Mouse (Mus musculus): ENCODE measurements around the gene Gmds. TPM values are rescaled to one million over a fixed set of nuclear protein-coding genes. Genes with fewer than 3 reads are reported as not detected.

The Gmds gene
- polyA plus RNA-seq, 1 experiment from 2014 or later = 133 TPM

GRCm38 (mm10) chr13:32042748-32043147 lies 295.8 kb downstream of the Gmds start:
- no peak overlapping the region for H3K4me2 ChIP-seq (ENCODE audit: low read length)
- 49% methylated on average over 2 of the region's 2 CpGs for WGBS

DNA sequence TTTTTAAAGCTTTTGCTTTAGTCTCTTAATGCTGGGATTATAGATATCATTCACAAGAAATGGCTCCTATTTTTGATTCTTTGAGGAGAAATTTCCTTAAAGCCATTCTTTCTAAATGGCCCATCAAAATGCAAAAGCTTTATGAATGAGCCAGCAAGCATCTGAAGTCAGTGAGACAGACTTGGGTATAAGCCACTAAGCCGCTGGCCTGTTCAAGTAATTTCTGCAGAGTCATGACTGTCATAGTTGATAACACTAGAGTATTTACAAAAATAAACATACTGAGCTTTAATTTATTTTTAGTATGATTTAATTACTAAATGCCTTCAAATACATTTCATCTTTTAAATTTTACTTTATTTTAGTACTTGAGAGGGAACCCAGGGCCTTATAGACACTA lies 297.7 kb downstream of the Gmds start:
- no peak for ATAC-seq (replicated peaks; ENCODE audit: low FRiP score, low TSS enrichment, low read depth)
- no peak overlapping the region for H3K9ac ChIP-seq (ENCODE audit: low read length)
- no peaks in the 10 kb centered on the region for H3K9me3 ChIP-seq (ENCODE audit: control insufficient read depth, low read length)
- no peak overlapping the region for H3K4me3 ChIP-seq (ENCODE audit: low read depth, low read length)
- no peaks in the 10 kb centered on the region for H3K36me3 ChIP-seq (ENCODE audit: control insufficient read depth, insufficient read depth, low read length)
- H3K4me2 ChIP-seq (ENCODE audit: low read length) = no peak overlapping the region
- H3K4me1 ChIP-seq (replicated peaks; ENCODE audit: control insufficient read depth, insufficient read depth, low read length) = peaks cover 4% of the 10 kb centered on the region; the same call in 1 of the 2 replicates
- no peak for DNase-seq (ENCODE audit: low spot score)
- H3K27me3 ChIP-seq (replicated peaks; ENCODE audit: control insufficient read depth, insufficient read depth, low read length) = 0 out of 2 replicates have a peak, but pooled peaks cover 6% of the 10 kb centered on the region
- WGBS = 94% methylated on average over 1 of the region's 1 CpGs
- H3K27ac ChIP-seq (ENCODE audit: low read depth) = no peak overlapping the region

More at GRCm38 (mm10) chr13:32042748-32043147, 295.8 kb downstream of the Gmds start:
- Histone ChIP-seq H3K4me1 (replicated peaks; ENCODE audit: control insufficient read depth, insufficient read depth, low read length) (peaks cover 4% of the 10 kb centered on the region; the same call in 1 of the 2 replicates), H3K27me3 (replicated peaks; ENCODE audit: control insufficient read depth, insufficient read depth, low read length) (0 out of 2 replicates have a peak, but pooled peaks cover 3% of the 10 kb centered on the region), H3K9me3 (ENCODE audit: control insufficient read depth, low read length) (no peaks in the 10 kb centered on the region), H3K36me3 (ENCODE audit: control insufficient read depth, insufficient read depth, low read length) (no peaks in the 10 kb centered on the region), H3K9ac (ENCODE audit: low read length) (no peak overlapping the region), H3K4me3 (ENCODE audit: low read depth, low read length) (no peak overlapping the region), H3K27ac (ENCODE audit: low read depth) (no peak overlapping the region)
- DNase-seq (ENCODE audit: low spot score) (no peak), ATAC-seq (replicated peaks; ENCODE audit: low FRiP score, low TSS enrichment, low read depth) (no peak)

DNA sequence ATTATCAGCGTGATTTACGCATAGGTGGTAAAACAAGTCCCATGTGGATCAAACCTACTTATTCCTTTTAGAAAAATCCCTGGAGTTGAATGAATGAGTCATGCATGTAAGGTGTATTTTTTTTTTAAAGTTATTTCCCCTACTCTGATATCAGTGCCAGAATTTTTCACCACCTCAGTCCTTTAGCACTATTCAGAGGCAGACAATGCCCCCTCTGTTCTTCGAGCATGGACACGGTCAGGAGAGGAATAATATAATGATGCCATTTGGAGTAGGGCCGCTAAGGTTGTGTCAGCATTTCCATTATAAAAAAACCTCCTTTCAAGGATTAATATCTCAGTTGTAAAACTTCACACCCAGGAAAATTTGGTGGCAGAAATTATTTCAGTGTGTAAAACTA lies 301.6 kb downstream of the Gmds start:
- Histone ChIP-seq H3K9ac (ENCODE audit: low read length) (no peak overlapping the region), H3K4me1 (replicated peaks; ENCODE audit: control insufficient read depth, insufficient read depth, low read length) (no peaks in the 10 kb centered on the region; the same call in 1 of the 2 replicates), H3K4me3 (ENCODE audit: low read depth, low read length) (no peak overlapping the region), H3K27ac (ENCODE audit: low read depth) (no peak overlapping the region), H3K9me3 (ENCODE audit: control insufficient read depth, low read length) (no peaks in the 10 kb centered on the region), H3K36me3 (ENCODE audit: control insufficient read depth, insufficient read depth, low read length) (no peaks in the 10 kb centered on the region), H3K4me2 (ENCODE audit: low read length) (no peak overlapping the region), H3K27me3 (replicated peaks; ENCODE audit: control insufficient read depth, insufficient read depth, low read length) (0 out of 2 replicates have a peak, but pooled peaks cover 6% of the 10 kb centered on the region)
- ATAC-seq (replicated peaks; ENCODE audit: low FRiP score, low TSS enrichment, low read depth) (no peak), DNase-seq (ENCODE audit: low spot score) (no peak)
- 83% methylated on average over 5 of the region's 5 CpGs for WGBS

DNA sequence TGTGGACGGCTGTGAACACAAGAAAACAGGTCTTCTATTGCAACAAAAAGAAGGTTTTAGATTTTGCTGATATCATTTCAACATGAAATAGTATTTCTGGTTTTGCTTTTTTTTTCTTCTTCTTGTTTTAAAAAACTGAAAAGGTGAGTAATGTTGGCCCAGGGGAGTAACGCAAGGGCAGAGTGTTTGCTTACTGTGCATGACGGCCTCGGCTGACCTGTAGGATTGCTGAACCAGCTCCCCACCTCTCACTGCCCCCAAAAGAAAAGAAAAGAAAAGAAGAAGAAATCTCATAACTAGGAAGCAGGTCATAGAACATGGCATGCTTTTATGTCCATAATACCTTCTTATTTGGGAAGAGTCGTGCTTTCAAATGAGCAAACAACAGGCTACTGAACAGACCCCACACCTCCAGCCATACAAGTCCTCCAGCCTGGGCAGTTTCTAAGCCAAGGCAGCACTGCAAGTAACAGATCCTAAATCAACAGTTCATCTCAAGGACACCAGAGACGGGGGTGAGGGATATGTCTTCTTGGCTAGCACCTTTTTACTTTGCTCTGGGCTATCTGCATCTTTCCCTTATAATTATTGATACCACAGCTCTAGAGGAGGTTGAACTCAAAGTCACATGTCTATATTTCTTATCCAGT lies 303.6 kb downstream of the Gmds start:
- no peak overlapping the region for H3K4me2 ChIP-seq (ENCODE audit: low read length)
- WGBS = 54% methylated on average over 6 of the region's 6 CpGs
- H3K27ac ChIP-seq (ENCODE audit: low read depth) = no peak overlapping the region
- 0 out of 2 replicates have a peak, but pooled peaks cover 6% of the 10 kb centered on the region for H3K27me3 ChIP-seq (replicated peaks; ENCODE audit: control insufficient read depth, insufficient read depth, low read length)
- no peaks in the 10 kb centered on the region for H3K9me3 ChIP-seq (ENCODE audit: control insufficient read depth, low read length)
- DNase-seq (ENCODE audit: low spot score) = no peak
- ATAC-seq (replicated peaks; ENCODE audit: low FRiP score, low TSS enrichment, low read depth) = no peak
- no peaks in the 10 kb centered on the region for H3K36me3 ChIP-seq (ENCODE audit: control insufficient read depth, insufficient read depth, low read length)
- no peak overlapping the region for H3K4me3 ChIP-seq (ENCODE audit: low read depth, low read length)
- no peaks in the 10 kb centered on the region; the same call in 1 of the 2 replicates for H3K4me1 ChIP-seq (replicated peaks; ENCODE audit: control insufficient read depth, insufficient read depth, low read length)
- no peak overlapping the region for H3K9ac ChIP-seq (ENCODE audit: low read length)

DNA sequence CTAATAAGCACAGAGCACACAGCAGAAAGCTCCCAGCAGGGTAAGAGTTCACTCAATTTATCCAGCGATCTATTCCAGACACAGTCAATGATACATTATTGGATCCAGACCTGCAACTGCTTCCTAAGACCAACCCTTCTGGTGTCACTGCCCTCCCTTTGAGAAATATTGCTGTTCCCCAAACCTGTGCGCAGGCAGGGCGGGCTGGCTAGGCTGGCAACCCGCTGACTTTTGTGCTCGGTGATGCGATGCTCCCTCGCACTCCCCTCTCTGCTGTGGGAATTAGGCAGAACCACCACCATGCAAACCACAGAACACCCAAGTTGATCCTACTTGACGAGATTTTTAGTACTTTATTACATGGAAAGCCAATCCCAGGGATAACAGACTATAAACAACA lies 304.4 kb downstream of the Gmds start:
- 44% methylated on average over 8 of the region's 8 CpGs for WGBS

GRCm38 (mm10) chr13:32026226-32026975 lies 312.1 kb downstream of the Gmds start:
- DNase-seq (ENCODE audit: low spot score) (no peak), ATAC-seq (replicated peaks; ENCODE audit: low FRiP score, low TSS enrichment, low read depth) (no peak)
- WGBS = 60% methylated on average over 6 of the region's 6 CpGs
- Histone ChIP-seq H3K27ac (ENCODE audit: low read depth) (no peak overlapping the region), H3K4me1 (replicated peaks; ENCODE audit: control insufficient read depth, insufficient read depth, low read length) (0 out of 2 replicates have a peak, but pooled peaks cover 3% of the 10 kb centered on the region), H3K9me3 (ENCODE audit: control insufficient read depth, low read length) (no peaks in the 10 kb centered on the region), H3K4me3 (ENCODE audit: low read depth, low read length) (no peak overlapping the region), H3K36me3 (ENCODE audit: control insufficient read depth, insufficient read depth, low read length) (no peaks in the 10 kb centered on the region), H3K27me3 (replicated peaks; ENCODE audit: control insufficient read depth, insufficient read depth, low read length) (no peaks in the 10 kb centered on the region), H3K9ac (ENCODE audit: low read length) (no peak overlapping the region), H3K4me2 (ENCODE audit: low read length) (no peak overlapping the region)

More for the DNA sequence above, 304.4 kb downstream of the Gmds start:
- Histone ChIP-seq H3K27me3 (replicated peaks; ENCODE audit: control insufficient read depth, insufficient read depth, low read length) (0 out of 2 replicates have a peak, but pooled peaks cover 6% of the 10 kb centered on the region), H3K9me3 (ENCODE audit: control insufficient read depth, low read length) (no peaks in the 10 kb centered on the region), H3K27ac (ENCODE audit: low read depth) (no peak overlapping the region), H3K9ac (ENCODE audit: low read length) (no peak overlapping the region), H3K36me3 (ENCODE audit: control insufficient read depth, insufficient read depth, low read length) (no peaks in the 10 kb centered on the region), H3K4me3 (ENCODE audit: low read depth, low read length) (no peak overlapping the region), H3K4me1 (replicated peaks; ENCODE audit: control insufficient read depth, insufficient read depth, low read length) (no peaks in the 10 kb centered on the region; the same call in 1 of the 2 replicates), H3K4me2 (ENCODE audit: low read length) (no peak overlapping the region)
- no peak for DNase-seq (ENCODE audit: low spot score)
- no peak for ATAC-seq (replicated peaks; ENCODE audit: low FRiP score, low TSS enrichment, low read depth)

- DNase-seq (ENCODE audit: low spot score) = no peak
- no peak for ATAC-seq (replicated peaks; ENCODE audit: low FRiP score, low TSS enrichment, low read depth)
Observed at GRCm38 (mm10) chr13:32024822-32025221, 313.7 kb downstream of the Gmds start.

GRCm38 (mm10) chr13:32020455-32021249 lies 317.9 kb downstream of the Gmds start:
- Histone ChIP-seq H3K4me2 (ENCODE audit: low read length) (no peak overlapping the region), H3K4me3 (ENCODE audit: low read depth, low read length) (no peak overlapping the region), H3K36me3 (ENCODE audit: control insufficient read depth, insufficient read depth, low read length) (no peaks in the 10 kb centered on the region), H3K27ac (ENCODE audit: low read depth) (no peak overlapping the region), H3K27me3 (replicated peaks; ENCODE audit: control insufficient read depth, insufficient read depth, low read length) (no peaks in the 10 kb centered on the region), H3K4me1 (replicated peaks; ENCODE audit: control insufficient read depth, insufficient read depth, low read length) (0 out of 2 replicates have a peak, but pooled peaks cover 6% of the 10 kb centered on the region), H3K9ac (ENCODE audit: low read length) (no peak overlapping the region), H3K9me3 (ENCODE audit: control insufficient read depth, low read length) (no peaks in the 10 kb centered on the region)
- no peak for ATAC-seq (replicated peaks; ENCODE audit: low FRiP score, low TSS enrichment, low read depth)
- 64% methylated on average over 6 of the region's 6 CpGs for WGBS
- DNase-seq (ENCODE audit: low spot score) = no peak

More at GRCm38 (mm10) chr13:32024822-32025221, 313.7 kb downstream of the Gmds start:
- Histone ChIP-seq H3K4me3 (ENCODE audit: low read depth, low read length) (no peak overlapping the region), H3K9ac (ENCODE audit: low read length) (no peak overlapping the region), H3K27me3 (replicated peaks; ENCODE audit: control insufficient read depth, insufficient read depth, low read length) (no peaks in the 10 kb centered on the region), H3K27ac (ENCODE audit: low read depth) (no peak overlapping the region), H3K4me2 (ENCODE audit: low read length) (no peak overlapping the region), H3K36me3 (ENCODE audit: control insufficient read depth, insufficient read depth, low read length) (no peaks in the 10 kb centered on the region), H3K9me3 (ENCODE audit: control insufficient read depth, low read length) (no peaks in the 10 kb centered on the region), H3K4me1 (replicated peaks; ENCODE audit: control insufficient read depth, insufficient read depth, low read length) (0 out of 2 replicates have a peak, but pooled peaks cover 3% of the 10 kb centered on the region)
